10 mouse cellular contexts compared by ENCODE assay signal in the genomic region with DNA sequence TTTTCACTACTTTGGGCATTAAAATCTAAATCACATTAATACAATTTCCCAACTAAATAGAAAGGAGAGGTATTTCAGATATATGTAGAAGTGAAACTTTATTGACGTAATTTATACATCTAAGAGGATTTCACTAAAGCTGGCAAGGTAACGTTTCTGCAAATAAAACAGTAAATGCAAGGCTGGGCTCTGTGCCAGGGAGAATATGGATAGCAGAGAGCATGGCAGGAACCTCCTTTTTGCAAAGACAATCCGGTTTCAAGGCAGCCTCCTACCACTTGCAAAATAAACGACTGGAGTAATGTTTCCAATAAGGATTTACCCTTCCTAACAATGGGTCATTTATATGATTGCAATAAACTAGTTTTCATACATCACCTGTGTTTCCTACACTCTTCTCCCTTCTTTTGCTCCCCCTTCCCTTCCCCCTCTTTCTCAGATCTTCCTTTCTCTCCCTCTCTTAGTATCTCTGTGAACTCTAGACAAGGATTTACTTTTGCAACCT. TPM values are rescaled to one million over a fixed set of nuclear protein-coding genes. Genes with fewer than 3 reads are reported as not detected.
A peak's percentile ranks its signal among the peaks of the same experiment; 100 is the strongest.
DNase-seq lines count a peak whose midpoint lies in the region; ATAC-seq lines count a peak whose summit lies in the region.
"Had no signal": no experiment of that assay in that cellular context is flagged by ENCODE, and none has a peak within 500 bp of the region (broad histone marks: within the 10 kb centered on the region; RNA-seq: fewer than 3 reads in every experiment).

No protein-coding gene starts in this region.

- intact Hi-C loops in gastrocnemius, postnatal 14 days (cut with DNase I; ENCODE audit: low total_unique reads), result loop anchor here (10.0 kb wide), 1 partner anchor 90 kb away; no protein-coding TSS in a partner anchor

- 19% methylated on average over 4 of the region's 4 CpGs for WGBS in kidney, embryonic 14.5 days
- 11% methylated on average over 4 of the region's 4 CpGs for WGBS in embryonic facial prominence, embryonic 12.5 days
- 17% methylated on average over 4 of the region's 4 CpGs for WGBS in hindbrain, embryonic 15.5 days
- 16% methylated on average over 4 of the region's 4 CpGs for WGBS in midbrain, embryonic 15.5 days

- no peaks in the 10 kb centered on the region for H3K9me3 ChIP-seq in kidney, embryonic 14.5 days (ENCODE audit: control insufficient read depth, low read length)
- H3K9me3 ChIP-seq in embryonic facial prominence, embryonic 12.5 days, result no peaks in the 10 kb centered on the region
- no peaks in the 10 kb centered on the region for H3K9me3 ChIP-seq in hindbrain, embryonic 15.5 days
- no peaks in the 10 kb centered on the region for H3K9me3 ChIP-seq in midbrain, embryonic 15.5 days

- H3K4me2 ChIP-seq in kidney, embryonic 14.5 days (replicated peaks; ENCODE audit: low read depth, low read length), result peak overlapping the region; percentile 72
- H3K4me2 ChIP-seq in embryonic facial prominence, embryonic 12.5 days (replicated peaks), result peak overlapping the region; percentile 77
- peak overlapping the region; percentile 86 for H3K4me2 ChIP-seq in hindbrain, embryonic 15.5 days
- peak overlapping the region; percentile 98 for H3K4me2 ChIP-seq in midbrain, embryonic 15.5 days

- H3K4me3 ChIP-seq in kidney, embryonic 14.5 days (ENCODE audit: low read length), result peak overlapping the region; percentile 22
- H3K4me3 ChIP-seq in embryonic facial prominence, embryonic 12.5 days, result peak overlapping the region; percentile 31
- peak overlapping the region; percentile 78; the same call in 1 of the 2 replicates for H3K4me3 ChIP-seq in hindbrain, embryonic 15.5 days
- H3K4me3 ChIP-seq in midbrain, embryonic 15.5 days, result peak overlapping the region; percentile 11; the same call in 1 of the 2 replicates

- peaks cover 13% of the 10 kb centered on the region for H3K27me3 ChIP-seq in kidney, embryonic 14.5 days (ENCODE audit: control insufficient read depth, insufficient read depth, low read length)
- peaks cover 4% of the 10 kb centered on the region; the same call in 1 of the 2 replicates for H3K27me3 ChIP-seq in embryonic facial prominence, embryonic 12.5 days
- H3K27me3 ChIP-seq in hindbrain, embryonic 15.5 days, result 0 out of 2 replicates have a peak, but pooled peaks cover 3% of the 10 kb centered on the region
- H3K27me3 ChIP-seq in midbrain, embryonic 15.5 days (replicated peaks), result peaks cover 15% of the 10 kb centered on the region

- DNase-seq in kidney, adult 9 months, result no peak
- no peak for DNase-seq in testis, postnatal 14 days (ENCODE audit: low spot score)
- no peak for DNase-seq in gastrocnemius, postnatal 14 days
- DNase-seq in urinary bladder, postnatal 4 days (ENCODE audit: low spot score in 2 of 2), result no peak

- H3K9ac ChIP-seq in kidney, embryonic 14.5 days (ENCODE audit: low read depth, low read length), result no peak overlapping the region; the same call in 1 of the 2 replicates
- peak overlapping the region; percentile 15; the same call in 1 of the 2 replicates for H3K9ac ChIP-seq in embryonic facial prominence, embryonic 12.5 days
- peak overlapping the region; percentile 14; the same call in 1 of the 2 replicates for H3K9ac ChIP-seq in hindbrain, embryonic 15.5 days
- no peak overlapping the region for H3K9ac ChIP-seq in midbrain, embryonic 15.5 days

- ATAC-seq in kidney, embryonic 14.5 days (ENCODE audit: low FRiP score, low TSS enrichment), result no peak
- no peak for ATAC-seq in embryonic facial prominence, embryonic 12.5 days (ENCODE audit: insufficient number of reproducible peaks, insufficient read depth, low FRiP score, low TSS enrichment)
- no peak for ATAC-seq in hindbrain, embryonic 15.5 days (ENCODE audit: low FRiP score, low read depth)
- ATAC-seq in midbrain, embryonic 15.5 days (replicated peaks), result no peak

- peak overlapping the region; percentile 69; the same call in 1 of the 2 replicates for H3K27ac ChIP-seq in kidney, embryonic 14.5 days (ENCODE audit: low read depth, low read length)
- H3K27ac ChIP-seq in embryonic facial prominence, embryonic 12.5 days, result peak overlapping the region; percentile 90
- peak overlapping the region; percentile 89 for H3K27ac ChIP-seq in hindbrain, embryonic 15.5 days (replicated peaks)
- peak overlapping the region; percentile 67 for H3K27ac ChIP-seq in midbrain, embryonic 15.5 days

- no peaks in the 10 kb centered on the region for H3K4me1 ChIP-seq in kidney, embryonic 14.5 days (ENCODE audit: control insufficient read depth, insufficient read depth, low read length)
- H3K4me1 ChIP-seq in embryonic facial prominence, embryonic 12.5 days, result peaks cover 20% of the 10 kb centered on the region
- peaks cover 29% of the 10 kb centered on the region for H3K4me1 ChIP-seq in hindbrain, embryonic 15.5 days (replicated peaks)
- H3K4me1 ChIP-seq in midbrain, embryonic 15.5 days, result peaks cover 29% of the 10 kb centered on the region

- H3K36me3 ChIP-seq in kidney, embryonic 14.5 days (ENCODE audit: control insufficient read depth, insufficient read depth, low read length), result no peaks in the 10 kb centered on the region
- no peaks in the 10 kb centered on the region for H3K36me3 ChIP-seq in embryonic facial prominence, embryonic 12.5 days
- H3K36me3 ChIP-seq in hindbrain, embryonic 15.5 days, result no peaks in the 10 kb centered on the region
- no peaks in the 10 kb centered on the region for H3K36me3 ChIP-seq in midbrain, embryonic 15.5 days (replicated peaks)
- H3K36me3 ChIP-seq: G1E had no signal

RNA-seq across cellular contexts. Expression of a gene that starts 2.0 kb away (rescaled TPM):
- polyA plus RNA-seq in kidney, embryonic 14.5 days (2014; fragmentation: Nextera tagmentation; extraction: Ambion mirVana), result 25.9 and 32.1 TPM in 2 replicates
- polyA plus RNA-seq in embryonic facial prominence, embryonic 12.5 days (2016; fragmentation: Nextera tagmentation; extraction: Ambion mirVana), result 51.0 and 51.5 TPM in 2 replicates
- polyA plus RNA-seq in hindbrain, embryonic 15.5 days (2015; fragmentation: Nextera tagmentation; extraction: Ambion mirVana), result 39.5 and 47.1 TPM in 2 replicates
- polyA plus RNA-seq in midbrain, embryonic 15.5 days (2015; fragmentation: Nextera tagmentation; extraction: Ambion mirVana), result 26.5 and 27.8 TPM in 2 replicates
- 10 to 100 TPM; 69.5 to 70.1 TPM for total RNA-seq in gastrocnemius, postnatal 14 days (2021)

RNA-seq across cellular contexts. Expression of a gene that starts 3.4 kb away (rescaled TPM):
- polyA plus RNA-seq in kidney, embryonic 14.5 days (2014; fragmentation: Nextera tagmentation; extraction: Ambion mirVana), result 0.35 and 0.71 TPM in 2 replicates
- polyA plus RNA-seq in embryonic facial prominence, embryonic 12.5 days (2016; fragmentation: Nextera tagmentation; extraction: Ambion mirVana), result 7.5 and 8.7 TPM in 2 replicates
- 20.2 and 23.1 TPM in 2 replicates for polyA plus RNA-seq in hindbrain, embryonic 15.5 days (2015; fragmentation: Nextera tagmentation; extraction: Ambion mirVana)
- 12.7 and 13.7 TPM in 2 replicates for polyA plus RNA-seq in midbrain, embryonic 15.5 days (2015; fragmentation: Nextera tagmentation; extraction: Ambion mirVana)
- under 1 TPM; 0.38 to 0.39 TPM for total RNA-seq in gastrocnemius, postnatal 14 days (2021)
- total RNA-seq: common myeloid progenitor, adult 5-6 weeks had no signal
- polyA plus RNA-seq: G1E had no signal

Comparison
In these comparisons a context has a peak if more than half of its experiments do, and no peak if none do; other contexts are left out.
1. H3K4me3 ChIP-seq: peak in every context shown above with its lines; median percentile 78 in hindbrain, embryonic 15.5 days; 31 in embryonic facial prominence, embryonic 12.5 days; 22 in kidney, embryonic 14.5 days; 11 in midbrain, embryonic 15.5 days.
2. H3K9ac ChIP-seq: peak in embryonic facial prominence, embryonic 12.5 days (single experiment) and hindbrain, embryonic 15.5 days (single experiment); none in kidney, embryonic 14.5 days (single experiment) and midbrain, embryonic 15.5 days (single experiment).
3. Peak in every context shown above with its lines, with median percentiles within 50 percentile points of each other: H3K27ac ChIP-seq and H3K4me2 ChIP-seq.